Mouse (Mus musculus) embryonic fibroblast, embryonic 13.5 days (primary cell): ENCODE measurements around the gene Fancc.

Source experiments
- CTCF ChIP-seq: IDR thresholded peaks from 2 replicates; pipeline ENCODE4 v1.5.1; 2011; ENCODE audit warnings: mild to moderate bottlenecking, control low read depth, low read length, moderate library complexity, borderline replicate concordance; ENCODE audit not compliant: insufficient read depth
- POLR2A ChIP-seq: IDR thresholded peaks from 2 replicates; pipeline ENCODE4 v1.6.1; 2011; ENCODE audit warnings: low read depth, mild to moderate bottlenecking, control low read depth, low read length, moderate library complexity

GRCm38 (mm10) chr13:63239877-63240671, 257.0 kb downstream of the Fancc start:
- TF ChIP-seq CTCF (no peak), POLR2A (peak; percentile 97)
